Mouse (Mus musculus) c-Kit-positive CD71-negative TER-119-negative erythroid progenitor cells, embryonic 14.5 days (primary cell): Measurements from ENCODE around the gene Peg10.

ENCODE experiments used
- DNase-seq: peaks from one replicate; pipeline ENCODE4 v3.0.0-alpha.2; 2013; ENCODE audit warnings: low read depth

Gene Peg10

DNA sequence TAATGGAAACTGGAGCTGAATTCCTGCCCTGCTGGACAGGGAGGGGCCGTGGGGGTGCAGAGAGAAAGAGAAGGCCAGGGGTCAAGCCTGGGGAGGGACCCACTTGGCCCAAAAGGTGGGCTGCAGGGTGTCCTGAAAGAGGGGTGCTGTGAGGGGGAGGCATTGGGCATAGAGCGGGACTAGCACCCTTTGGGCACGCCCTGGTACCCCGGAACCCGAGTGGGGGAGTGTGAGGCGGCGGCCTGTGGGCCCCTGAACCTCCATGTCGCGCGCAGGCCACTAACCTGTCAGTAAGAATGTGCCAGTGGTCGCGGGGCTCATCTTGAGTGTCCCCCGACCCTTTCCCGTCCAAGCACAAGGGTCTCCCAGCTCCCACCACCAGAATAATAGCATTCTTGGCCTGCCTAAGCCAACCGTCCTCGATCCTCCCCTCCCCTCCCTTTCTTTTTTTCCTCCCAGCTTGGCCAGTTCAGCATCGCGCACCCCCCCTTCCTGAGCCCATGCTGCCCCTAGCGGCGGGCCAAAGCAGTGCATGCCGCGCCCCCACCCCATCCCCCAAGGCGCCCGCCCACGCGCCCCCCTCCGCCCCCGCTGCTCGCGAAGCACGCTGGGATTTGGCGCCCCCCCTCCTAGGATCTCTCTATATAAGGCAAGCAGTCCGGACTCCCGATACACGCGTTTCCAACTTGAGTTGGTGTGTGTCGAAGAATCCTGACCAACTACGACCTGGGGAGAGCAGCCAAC is at the start of gene Peg10, which contains the start of gene Sgce:
Peg10 (plus strand) TSS at position 611 of the 744 bp plus-strand sequence.
Sgce (minus strand) TSS at position 512 of the 744 bp plus-strand sequence.
- DNase-seq = no peak

GRCm38 (mm10) chr6:4701641-4702040 is 45.5 kb upstream of the Peg10 start:
- DNase-seq = no peak

DNA sequence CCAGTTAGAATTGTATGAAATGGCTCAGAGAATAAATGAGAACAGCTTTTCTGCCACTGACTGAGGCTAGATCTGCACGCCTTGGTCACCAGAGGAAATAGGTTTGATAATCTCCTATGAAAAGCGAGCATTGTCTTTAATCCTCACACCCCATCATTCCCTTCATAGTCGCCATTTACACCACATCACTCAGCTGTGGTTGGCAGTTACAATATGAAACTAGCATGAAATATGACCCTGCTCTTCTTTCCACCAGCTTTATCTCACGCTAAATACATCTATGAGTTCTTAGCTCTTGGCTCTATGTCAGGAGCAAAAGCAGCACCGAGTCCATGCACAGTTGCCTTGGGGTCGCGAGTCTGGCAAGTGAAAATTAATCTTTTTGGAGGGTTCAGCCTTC is 43.2 kb upstream of the Peg10 start:
- DNase-seq = no peak

GRCm38 (mm10) chr6:4706415-4706814 is 40.7 kb upstream of the Peg10 start:
- DNase-seq = no peak

- no peak for DNase-seq
Observed at GRCm38 (mm10) chr6:4708971-4709370, 38.1 kb upstream of the Peg10 start.

DNA sequence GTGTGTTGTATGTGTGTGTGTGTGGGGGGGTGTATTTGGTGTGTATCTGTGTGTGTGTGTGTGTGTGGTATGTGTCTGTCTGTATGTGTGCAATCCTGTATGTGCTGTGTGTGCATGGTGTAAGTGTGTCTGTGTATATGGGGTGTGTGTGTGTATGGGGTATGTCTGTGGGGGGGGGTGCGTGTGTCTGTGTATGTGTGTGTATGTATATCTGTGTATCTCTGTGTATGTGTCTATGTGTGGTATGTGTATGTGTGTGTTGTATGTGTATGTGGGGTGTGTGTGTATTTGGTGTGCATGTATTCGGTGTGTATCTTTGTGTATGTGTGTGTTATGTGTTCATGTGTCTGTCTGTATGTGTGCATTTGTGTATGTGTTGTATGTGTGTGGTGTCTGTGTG is 30.9 kb upstream of the Peg10 start:
- DNase-seq = no peak

GRCm38 (mm10) chr6:4717344-4717743 is 29.8 kb upstream of the Peg10 start:
- no peak for DNase-seq

GRCm38 (mm10) chr6:4722142-4722541 is 25.0 kb upstream of the Peg10 start:
- no peak for DNase-seq

- no peak for DNase-seq
Observed at GRCm38 (mm10) chr6:4722739-4723138, 24.4 kb upstream of the Peg10 start.

- DNase-seq = no peak
Observed at GRCm38 (mm10) chr6:4723998-4724757, 22.9 kb upstream of the Peg10 start.

- no peak for DNase-seq
Observed at GRCm38 (mm10) chr6:4728305-4728704, 18.8 kb upstream of the Peg10 start.

GRCm38 (mm10) chr6:4731675-4732074 is 15.4 kb upstream of the Peg10 start:
- no peak for DNase-seq

DNA sequence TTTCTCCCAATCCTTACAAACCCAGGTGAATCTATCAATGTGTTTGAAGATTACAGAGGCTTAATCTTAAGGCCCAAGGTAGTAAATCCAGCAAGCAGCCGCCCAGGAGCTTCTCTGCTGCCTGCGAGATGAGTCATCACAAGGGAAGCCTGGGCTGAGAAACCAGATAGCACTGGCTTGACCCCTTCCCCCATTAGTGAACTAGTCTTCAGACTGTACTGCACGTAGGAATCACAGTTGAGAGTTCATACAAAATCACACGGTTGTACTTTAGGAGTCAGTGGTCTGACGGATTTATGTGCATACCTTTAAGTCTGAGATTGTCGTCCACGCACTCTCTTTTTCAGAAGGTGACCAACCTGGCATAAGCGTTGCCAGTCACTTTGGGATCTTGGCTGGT is 13.9 kb upstream of the Peg10 start:
- DNase-seq = no peak

- no peak for DNase-seq
Observed at GRCm38 (mm10) chr6:4736372-4736771, 10.7 kb upstream of the Peg10 start.

DNA sequence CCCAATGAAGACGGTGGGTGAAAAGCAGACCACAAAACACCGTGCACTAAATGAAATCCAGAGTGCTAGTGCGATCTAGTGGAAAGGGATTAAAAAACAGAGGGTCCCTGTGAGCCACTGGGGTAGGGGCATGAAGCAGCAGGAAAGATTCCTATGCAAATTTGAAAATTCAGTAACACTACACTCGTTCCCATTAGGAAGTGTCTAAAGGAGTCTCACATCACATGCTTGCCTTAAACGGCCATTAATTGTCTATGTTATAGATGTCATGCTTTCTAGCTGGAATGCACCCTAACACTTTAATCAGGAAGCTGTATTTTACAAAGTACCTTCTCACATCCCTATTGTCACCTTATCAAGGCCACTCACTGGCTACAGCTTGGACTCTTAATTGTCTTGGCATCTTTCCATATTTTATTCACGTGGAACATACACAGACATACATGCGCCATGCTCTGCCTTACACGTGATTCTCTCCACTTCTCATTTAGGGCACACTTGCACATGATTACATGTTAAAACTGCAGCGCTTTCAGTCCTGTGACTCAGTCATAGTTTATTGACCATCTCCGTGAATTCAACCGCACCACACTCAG is 9.0 kb upstream of the Peg10 start:
- DNase-seq = no peak

DNA sequence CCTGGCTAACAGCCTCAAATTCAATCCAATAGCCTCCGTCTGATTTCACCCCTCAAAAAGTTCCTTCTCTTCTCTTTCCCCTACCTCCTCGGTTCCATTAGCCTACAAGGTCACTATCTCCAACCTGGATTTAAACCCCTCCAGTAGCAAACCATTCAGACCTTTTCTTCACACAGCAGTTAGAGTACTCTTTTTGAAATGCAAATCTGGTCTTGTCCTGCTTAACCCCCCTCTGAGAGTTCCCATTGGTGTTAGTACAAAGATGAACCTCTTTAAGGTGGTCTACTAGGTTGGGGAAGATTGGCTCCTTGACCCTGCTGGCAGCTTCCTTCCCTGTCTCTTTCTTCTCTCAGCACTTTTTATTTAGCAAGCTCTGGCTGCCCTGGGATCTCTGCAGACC is 8.4 kb upstream of the Peg10 start:
- no peak for DNase-seq

DNA sequence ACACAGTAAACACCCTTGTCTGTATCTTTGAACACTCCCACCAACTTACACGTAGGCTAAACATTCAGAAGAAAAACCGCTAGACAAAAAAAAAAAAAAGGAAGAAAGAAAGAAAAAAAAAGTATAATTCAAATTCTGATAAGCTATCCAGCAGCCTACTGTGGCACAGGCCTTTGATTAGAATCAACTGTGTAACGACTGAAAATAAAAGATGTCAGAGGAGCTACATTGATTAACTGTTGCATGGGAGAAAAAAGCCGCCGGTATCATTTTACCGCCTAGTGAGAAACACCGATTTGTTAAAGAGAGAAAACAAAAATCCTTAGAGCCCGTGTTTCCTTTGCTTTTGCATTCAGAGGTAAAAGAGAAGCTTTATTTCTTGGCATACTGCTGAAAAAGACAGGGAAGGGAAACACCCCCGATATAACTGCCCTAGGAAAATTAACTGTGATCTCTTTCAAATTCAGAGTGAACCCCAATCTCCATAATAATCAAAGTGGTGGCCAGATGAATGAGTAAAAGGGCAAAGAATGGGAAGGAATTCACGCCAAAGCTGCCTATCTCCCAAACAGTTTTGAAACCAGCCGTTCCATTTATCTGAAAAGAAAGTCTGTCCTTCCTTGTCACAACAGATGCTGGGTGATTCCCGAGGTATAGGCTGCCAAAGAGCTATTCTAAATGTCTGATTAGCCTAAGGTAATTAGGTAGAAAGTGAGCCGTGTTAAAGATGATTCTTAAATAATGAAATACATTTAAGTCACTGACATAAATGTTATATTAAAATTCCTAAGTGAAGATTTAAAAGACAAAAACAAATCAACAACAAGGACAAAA is 7.4 kb upstream of the Peg10 start:
- no peak for DNase-seq

DNA sequence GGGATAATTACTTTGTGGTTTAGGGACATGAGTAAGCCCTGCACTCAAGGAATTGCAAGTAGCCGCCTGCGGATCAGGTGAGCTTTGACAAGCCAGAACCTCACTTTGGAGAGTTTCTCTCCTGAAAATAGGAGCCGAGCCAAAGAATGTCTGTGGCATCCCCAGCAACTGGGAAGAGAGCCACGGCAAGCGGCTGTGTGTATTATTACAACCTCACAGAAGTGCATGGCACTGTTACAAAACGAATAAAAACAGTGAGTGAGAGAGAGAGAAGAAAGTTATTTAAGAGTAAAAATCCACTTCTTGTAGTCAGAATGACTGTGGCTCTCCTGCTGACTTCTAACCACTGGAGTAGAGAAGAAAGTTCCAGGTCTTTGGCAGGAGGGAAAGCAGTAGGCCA is 6.6 kb upstream of the Peg10 start:
- no peak for DNase-seq

GRCm38 (mm10) chr6:4746036-4746695 is 940 bp upstream of the Peg10 start:
- no peak for DNase-seq

GRCm38 (mm10) chr6:4747677-4748505 is 785 bp downstream of the Peg10 start:
- DNase-seq = peak; percentile 32

DNA sequence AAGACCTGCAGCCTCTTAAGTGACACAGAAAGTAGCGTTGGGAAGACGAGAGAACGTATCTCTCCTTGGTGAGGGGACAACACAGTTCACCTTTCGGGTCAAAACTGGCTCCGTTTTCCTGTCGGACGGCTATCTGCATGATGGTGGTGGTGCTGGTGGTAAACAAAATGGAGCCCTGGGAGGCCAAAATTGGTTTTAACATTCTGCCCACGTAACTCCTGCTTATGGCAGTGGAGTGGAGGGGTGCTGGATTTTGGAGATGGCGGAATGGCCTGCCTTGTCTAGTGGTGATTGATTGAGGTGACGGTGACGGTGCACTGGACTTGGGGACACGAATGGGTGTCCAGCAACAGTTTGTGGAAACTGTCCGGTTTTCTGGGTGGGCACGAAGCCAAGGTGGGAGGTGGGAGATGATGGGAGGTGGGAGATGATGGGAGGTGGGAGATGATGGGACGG is 1.4 kb downstream of the Peg10 start:
- no peak for DNase-seq
